Mouse (Mus musculus) small intestine, adult 2 months (tissue): ENCODE measurements around the gene Ppp1r16b.

Experiments
- CTCF ChIP-seq: fragments of 200-500 bp; IDR thresholded peaks from 2 replicates; pipeline ENCODE4 v1.5.1; 2012; ENCODE audit warnings: low read depth, mild to moderate bottlenecking, control low read depth, inconsistent platforms, low read length, moderate library complexity, mixed read lengths; ENCODE audit not compliant: insufficient replicate concordance, insufficient read length; ENCODE audit errors: extremely low read depth
- POLR2A ChIP-seq: fragments of 200-500 bp; IDR thresholded peaks from 2 replicates; pipeline ENCODE4 v1.6.1; 2012; ENCODE audit warnings: low read depth, mild to moderate bottlenecking, control low read depth, inconsistent platforms, low read length, moderate library complexity

DNA sequence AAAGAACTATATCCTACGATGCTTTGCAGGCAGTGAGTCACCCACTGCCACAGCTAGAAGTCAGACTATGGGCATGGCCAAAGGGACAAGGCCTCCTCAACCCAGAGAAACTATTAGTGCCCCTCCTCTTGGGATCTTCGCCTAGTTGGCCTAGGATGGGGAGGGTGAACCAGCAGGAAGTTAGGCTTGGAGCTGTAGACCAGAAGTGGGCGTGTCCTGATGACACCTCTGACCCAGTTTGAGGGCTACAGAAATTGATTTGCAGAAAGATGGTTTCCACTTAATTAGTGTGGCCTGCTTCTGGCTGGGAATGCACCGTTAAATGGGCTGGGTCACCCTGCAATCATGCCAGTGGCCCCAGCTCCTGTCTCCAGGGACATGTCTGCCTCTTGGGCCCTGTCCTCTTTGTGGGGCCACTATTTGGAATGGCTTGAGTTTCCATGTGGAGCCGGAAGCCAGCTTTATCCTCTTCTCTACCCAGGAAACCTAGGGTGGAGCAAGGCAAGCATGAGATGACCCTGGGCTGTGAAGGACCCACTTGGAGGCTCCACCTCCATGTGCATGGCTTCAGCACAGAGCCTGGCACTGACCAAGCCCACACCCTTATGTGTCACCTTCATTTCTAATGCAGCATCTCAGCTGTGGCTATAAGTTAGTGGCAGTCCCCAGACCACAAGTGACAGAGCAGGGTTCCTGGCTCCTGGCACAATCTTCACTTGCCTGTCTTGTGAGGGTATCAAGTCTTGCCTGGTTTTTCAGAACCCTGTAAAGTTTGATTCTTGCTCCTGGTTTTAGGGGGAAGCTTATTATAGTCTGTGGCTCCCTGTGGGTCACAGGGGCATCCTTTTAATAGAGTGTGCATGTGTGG, 52.6 kb downstream of the Ppp1r16b start:
- TF ChIP-seq CTCF, result no peak
- TF ChIP-seq POLR2A, result no peak
